Mouse (Mus musculus) E14TG2a.4 (cell line): ENCODE data around the gene Dolpp1.

Experiments used
- H3K27me3 ChIP-seq: 2 replicates; pipeline ENCODE4 v1.6.1; 2014; ENCODE audit warnings: low read length, control low read depth; ENCODE audit not compliant: insufficient read depth
- H3K36me3 ChIP-seq: 2 replicates; pipeline ENCODE4 v1.6.1; 2014; ENCODE audit warnings: low read length, control low read depth; ENCODE audit not compliant: insufficient read depth
- H3K4me1 ChIP-seq: replicated peaks from 2 replicates; pipeline ENCODE4 v1.6.1; 2014; ENCODE audit warnings: low read depth, low read length, control low read depth
- H3K4me3 ChIP-seq: replicated peaks from 2 replicates; pipeline ENCODE4 v1.5.1; 2014; ENCODE audit warnings: mild to moderate bottlenecking, low read length
- H3K9me3 ChIP-seq: 2 replicates; pipeline ENCODE4 v1.6.1; 2014; ENCODE audit warnings: low read length, control low read depth
- CTCF ChIP-seq: conservative IDR thresholded peaks from 2 replicates; pipeline ENCODE4 v1.5.1; 2014; ENCODE audit warnings: low read length
- NANOG ChIP-seq: IDR thresholded peaks from 2 replicates; pipeline ENCODE4 v1.6.1; 2014; ENCODE audit warnings: borderline replicate concordance, low read length, mixed read lengths
- POU5F1 ChIP-seq: IDR thresholded peaks from 2 replicates; pipeline ENCODE4 v1.6.1; 2014; ENCODE audit warnings: low read length, borderline replicate concordance

The Dolpp1 gene

GRCm38 (mm10) chr2:30445312-30445711, 53.3 kb downstream of the Dolpp1 start:
- H3K9me3 ChIP-seq: no peaks in the 10 kb centered on the region
- H3K4me1 ChIP-seq: peaks cover 95% of the 10 kb centered on the region
- H3K36me3 ChIP-seq: peaks cover 85% of the 10 kb centered on the region
- TF ChIP-seq CTCF: no peak
- no peaks in the 10 kb centered on the region for H3K27me3 ChIP-seq
- peak overlapping the region; percentile 21; the same call in 1 of the 2 replicates for H3K4me3 ChIP-seq

GRCm38 (mm10) chr2:30446891-30447826, 55.1 kb downstream of the Dolpp1 start:
- H3K9me3 ChIP-seq: no peaks in the 10 kb centered on the region
- TF ChIP-seq POU5F1: no peak
- TF ChIP-seq CTCF: no peak
- TF ChIP-seq NANOG: no peak

GRCm38 (mm10) chr2:30448371-30448770, 56.3 kb downstream of the Dolpp1 start:
- TF ChIP-seq NANOG (no peak), POU5F1 (no peak), CTCF (no peak)

More at GRCm38 (mm10) chr2:30446891-30447826, 55.1 kb downstream of the Dolpp1 start:
- peaks cover 88% of the 10 kb centered on the region for H3K4me1 ChIP-seq
- peaks cover 77% of the 10 kb centered on the region for H3K36me3 ChIP-seq
- no peaks in the 10 kb centered on the region for H3K27me3 ChIP-seq
- H3K4me3 ChIP-seq: no peak overlapping the region

More at GRCm38 (mm10) chr2:30448371-30448770, 56.3 kb downstream of the Dolpp1 start:
- Histone ChIP-seq H3K36me3 (peaks cover 65% of the 10 kb centered on the region), H3K27me3 (no peaks in the 10 kb centered on the region), H3K4me1 (peaks cover 80% of the 10 kb centered on the region), H3K4me3 (no peak overlapping the region), H3K9me3 (no peaks in the 10 kb centered on the region)
